Mouse (Mus musculus): ENCODE measurements at regions not wholly inside any gene's neighbourhood (a gene's known extent, or its start where the extent isn't known, plus 50 kb on each side); places are given as distances from the start of the nearest gene placed in this dataset.

- peaks cover 10% of the 10 kb centered on the region for H3K4me1 ChIP-seq
- no peaks in the 10 kb centered on the region for H3K27me3 ChIP-seq
- H3K9me3 ChIP-seq = no peaks in the 10 kb centered on the region
- 0 out of 2 replicates have a peak, but pooled peaks have one; percentile 67 for ATAC-seq (replicated peaks)
- H3K9ac ChIP-seq (replicated peaks) = no peak overlapping the region
- H3K36me3 ChIP-seq = no peaks in the 10 kb centered on the region
- no peak overlapping the region for H3K27ac ChIP-seq (replicated peaks)
- WGBS = 42% methylated on average over 5 of the region's 5 CpGs
- H3K4me3 ChIP-seq = no peak overlapping the region
- H3K4me2 ChIP-seq (replicated peaks) = no peak overlapping the region
These were observed 256.5 kb upstream of the Gm10192 start for GRCm38 (mm10) chr4:97439288-97440029.

GRCm38 (mm10) chr4:97432681-97433080 lies 249.7 kb upstream of the Gm10192 start:
- H3K27me3 ChIP-seq = no peaks in the 10 kb centered on the region
- WGBS = 46% methylated on average over 1 of the region's 1 CpGs

GRCm38 (mm10) chr4:97432094-97432493 lies 249.1 kb upstream of the Gm10192 start:
- no peak overlapping the region for H3K9ac ChIP-seq (replicated peaks)
- no peak overlapping the region for H3K4me2 ChIP-seq (replicated peaks)
- no peaks in the 10 kb centered on the region for H3K27me3 ChIP-seq
- 54% methylated on average over 1 of the region's 1 CpGs for WGBS
- no peak overlapping the region for H3K27ac ChIP-seq (replicated peaks)
- no peaks in the 10 kb centered on the region for H3K36me3 ChIP-seq
- peaks cover 3% of the 10 kb centered on the region; the same call in 1 of the 2 replicates for H3K4me1 ChIP-seq
- no peak for ATAC-seq (replicated peaks)
- H3K4me3 ChIP-seq = no peak overlapping the region
- H3K9me3 ChIP-seq = no peaks in the 10 kb centered on the region

More at GRCm38 (mm10) chr4:97432681-97433080, 249.7 kb upstream of the Gm10192 start:
- no peak for ATAC-seq (replicated peaks)
- no peaks in the 10 kb centered on the region for H3K9me3 ChIP-seq
- H3K4me3 ChIP-seq = no peak overlapping the region
- peaks cover 3% of the 10 kb centered on the region; the same call in 1 of the 2 replicates for H3K4me1 ChIP-seq
- no peak overlapping the region for H3K27ac ChIP-seq (replicated peaks)
- no peak overlapping the region for H3K9ac ChIP-seq (replicated peaks)
- no peak overlapping the region for H3K4me2 ChIP-seq (replicated peaks)
- no peaks in the 10 kb centered on the region for H3K36me3 ChIP-seq

GRCm38 (mm10) chr4:97431239-97431638 lies 248.3 kb upstream of the Gm10192 start:
- H3K4me3 ChIP-seq = no peak overlapping the region
- no peaks in the 10 kb centered on the region for H3K9me3 ChIP-seq
- ATAC-seq (replicated peaks) = no peak
- H3K36me3 ChIP-seq = no peaks in the 10 kb centered on the region
- H3K27ac ChIP-seq (replicated peaks) = no peak overlapping the region
- H3K4me1 ChIP-seq = peaks cover 3% of the 10 kb centered on the region; the same call in 1 of the 2 replicates
- no peaks in the 10 kb centered on the region for H3K27me3 ChIP-seq
- WGBS = 23% methylated on average over 2 of the region's 2 CpGs
- H3K9ac ChIP-seq (replicated peaks) = no peak overlapping the region
- H3K4me2 ChIP-seq (replicated peaks) = no peak overlapping the region

GRCm38 (mm10) chr4:97419845-97420244 lies 236.9 kb upstream of the Gm10192 start:
- ATAC-seq (replicated peaks) = no peak
- Histone ChIP-seq H3K4me1 (peaks cover 8% of the 10 kb centered on the region; the same call in 1 of the 2 replicates), H3K4me2 (replicated peaks) (no peak overlapping the region), H3K4me3 (no peak overlapping the region), H3K9me3 (no peaks in the 10 kb centered on the region), H3K27ac (replicated peaks) (no peak overlapping the region), H3K9ac (replicated peaks) (no peak overlapping the region), H3K36me3 (no peaks in the 10 kb centered on the region), H3K27me3 (no peaks in the 10 kb centered on the region)
- WGBS = 96% methylated on average over 1 of the region's 1 CpGs

GRCm38 (mm10) chr4:97418616-97419015 lies 235.7 kb upstream of the Gm10192 start:
- 5% methylated on average over 5 of the region's 5 CpGs for WGBS
- no peak overlapping the region for H3K9ac ChIP-seq (replicated peaks)
- H3K4me3 ChIP-seq = no peak overlapping the region
- H3K27ac ChIP-seq (replicated peaks) = 0 out of 2 replicates have a peak overlapping the region, but pooled peaks have one; percentile 14
- no peaks in the 10 kb centered on the region for H3K27me3 ChIP-seq
- peak; percentile 79 for ATAC-seq (replicated peaks)
- no peak overlapping the region for H3K4me2 ChIP-seq (replicated peaks)
- no peaks in the 10 kb centered on the region for H3K9me3 ChIP-seq
- peaks cover 8% of the 10 kb centered on the region; the same call in 1 of the 2 replicates for H3K4me1 ChIP-seq
- H3K36me3 ChIP-seq = no peaks in the 10 kb centered on the region

- Histone ChIP-seq H3K4me2 (replicated peaks) (no peak overlapping the region), H3K9me3 (no peaks in the 10 kb centered on the region), H3K27me3 (no peaks in the 10 kb centered on the region), H3K9ac (replicated peaks) (no peak overlapping the region), H3K27ac (replicated peaks) (no peak overlapping the region), H3K36me3 (no peaks in the 10 kb centered on the region), H3K4me3 (no peak overlapping the region), H3K4me1 (peaks cover 8% of the 10 kb centered on the region; the same call in 1 of the 2 replicates)
- ATAC-seq (replicated peaks) = no peak
These were observed 235.0 kb upstream of the Gm10192 start for GRCm38 (mm10) chr4:97417943-97418342.

- no peak overlapping the region for H3K4me3 ChIP-seq
- H3K4me1 ChIP-seq = no peaks in the 10 kb centered on the region
- no peaks in the 10 kb centered on the region for H3K27me3 ChIP-seq
- no peaks in the 10 kb centered on the region for H3K9me3 ChIP-seq
- no peaks in the 10 kb centered on the region for H3K36me3 ChIP-seq
- WGBS = 24% methylated on average over 7 of the region's 7 CpGs
- no peak overlapping the region for H3K27ac ChIP-seq (replicated peaks)
- H3K4me2 ChIP-seq (replicated peaks) = no peak overlapping the region
- no peak for ATAC-seq (replicated peaks)
- no peak overlapping the region for H3K9ac ChIP-seq (replicated peaks)
These were observed 225.8 kb upstream of the Gm10192 start for GRCm38 (mm10) chr4:97408633-97409296.

- no peak overlapping the region for H3K27ac ChIP-seq (replicated peaks)
- no peaks in the 10 kb centered on the region for H3K36me3 ChIP-seq
- no peaks in the 10 kb centered on the region for H3K27me3 ChIP-seq
- no peaks in the 10 kb centered on the region for H3K9me3 ChIP-seq
- no peak for ATAC-seq (replicated peaks)
- H3K9ac ChIP-seq (replicated peaks) = no peak overlapping the region
- no peak overlapping the region for H3K4me2 ChIP-seq (replicated peaks)
- WGBS = 77% methylated on average over 3 of the region's 3 CpGs
- no peaks in the 10 kb centered on the region for H3K4me1 ChIP-seq
- no peak overlapping the region for H3K4me3 ChIP-seq
These were observed 211.8 kb upstream of the Gm10192 start for GRCm38 (mm10) chr4:97394697-97395280.

- Histone ChIP-seq H3K4me2 (replicated peaks) (no peak overlapping the region), H3K27me3 (no peaks in the 10 kb centered on the region), H3K9me3 (no peaks in the 10 kb centered on the region), H3K4me1 (peaks cover 10% of the 10 kb centered on the region; the same call in 1 of the 2 replicates), H3K9ac (replicated peaks) (no peak overlapping the region), H3K4me3 (no peak overlapping the region), H3K27ac (replicated peaks) (no peak overlapping the region), H3K36me3 (no peaks in the 10 kb centered on the region)
- ATAC-seq (replicated peaks) = no peak
- 70% methylated on average over 3 of the region's 3 CpGs for WGBS
These were observed 198.1 kb upstream of the Gm10192 start for GRCm38 (mm10) chr4:97381084-97381483.

- H3K4me1 ChIP-seq = peaks cover 10% of the 10 kb centered on the region; the same call in 1 of the 2 replicates
- WGBS = 14% methylated on average over 8 of the region's 8 CpGs
These were observed 194.9 kb upstream of the Gm10192 start for GRCm38 (mm10) chr4:97377593-97378542.

More at GRCm38 (mm10) chr4:97377593-97378542, 194.9 kb upstream of the Gm10192 start:
- no peaks in the 10 kb centered on the region for H3K9me3 ChIP-seq
- no peak overlapping the region for H3K4me2 ChIP-seq (replicated peaks)
- no peak overlapping the region for H3K27ac ChIP-seq (replicated peaks)
- ATAC-seq (replicated peaks) = peak; percentile 81
- H3K4me3 ChIP-seq = no peak overlapping the region
- no peaks in the 10 kb centered on the region for H3K36me3 ChIP-seq
- H3K9ac ChIP-seq (replicated peaks) = no peak overlapping the region
- H3K27me3 ChIP-seq = no peaks in the 10 kb centered on the region
